Mouse (Mus musculus) midbrain, postnatal 0 days (tissue): Measurements from ENCODE around the gene Kazald1. TPM values are rescaled to one million over a fixed set of nuclear protein-coding genes. Genes with fewer than 3 reads are reported as not detected.

Experiments used
- ATAC-seq: fragments of 200-750 bp; cut with Nextera tagmentation; 2 replicates; pipeline ENCODE4 v1.8.0; 2017; ENCODE audit warnings: moderate number of reproducible peaks, mild to moderate bottlenecking, moderate TSS enrichment, moderate library complexity; ENCODE audit not compliant: low FRiP score
- DNase-seq: peaks from one replicate; pipeline ENCODE4 v3.0.0-alpha.2; 2015; ENCODE audit warnings: low spot score
- H3K27ac ChIP-seq: fragments of 300-500 bp; sonication (generic); 2 replicates; pipeline ENCODE4 v1.5.1; 2014; ENCODE audit warnings: low read depth, mild to moderate bottlenecking, low read length, mixed read lengths
- H3K27me3 ChIP-seq: fragments of 300-500 bp; sonication (generic); 2 replicates; pipeline ENCODE4 v1.6.1; 2014; ENCODE audit warnings: low read length, control low read depth, mixed read lengths; ENCODE audit not compliant: insufficient read depth
- H3K36me3 ChIP-seq: fragments of 300-500 bp; sonication (generic); 2 replicates; pipeline ENCODE4 v1.6.1; 2014; ENCODE audit warnings: low read length, control low read depth, mixed read lengths; ENCODE audit not compliant: insufficient read depth
- H3K4me1 ChIP-seq: fragments of 300-500 bp; sonication (generic); 2 replicates; pipeline ENCODE4 v1.6.1; 2014; ENCODE audit warnings: mild to moderate bottlenecking, control low read depth, antibody characterized with exemption, low read length, mixed read lengths; ENCODE audit not compliant: insufficient read depth
- H3K4me2 ChIP-seq: fragments of 300-500 bp; sonication (generic); 2 replicates; pipeline ENCODE4 v1.6.1; 2014; ENCODE audit warnings: low read depth, mild to moderate bottlenecking, low read length, mixed read lengths; ENCODE audit not compliant: poor library complexity, severe bottlenecking
- H3K4me3 ChIP-seq: fragments of 300-500 bp; sonication (generic); 2 replicates; pipeline ENCODE4 v1.5.1; 2014; ENCODE audit warnings: low read depth, mild to moderate bottlenecking, low read length, moderate library complexity
- H3K9ac ChIP-seq: fragments of 300-500 bp; sonication (generic); replicated peaks from 2 replicates; pipeline ENCODE4 v1.6.1; 2014; ENCODE audit warnings: mild to moderate bottlenecking, low read length, moderate library complexity, mixed read lengths; ENCODE audit not compliant: poor library complexity, severe bottlenecking
- H3K9me3 ChIP-seq: fragments of 300-500 bp; sonication (generic); 2 replicates; pipeline ENCODE4 v1.6.1; 2016; ENCODE audit warnings: low read length, control low read depth
- CTCF ChIP-seq: IDR thresholded peaks from 2 replicates; pipeline ENCODE4 v1.5.1; 2016; ENCODE audit warnings: antibody characterized with exemption, mild to moderate bottlenecking
- WGBS: fragments of 180-500 bp; shearing (Covaris S2); extraction: QIAGEN DNeasy Blood & Tissue Kit; methylation state at CpG from one replicate; pipeline ENCODE4 v1.1.7; 2014; 5-methylcytosine and 5-hydroxymethylcytosine counted together
- polyA plus RNA-seq: library from polyadenylated mRNA; unstranded; fragments of >200 nt; fragmentation: Nextera tagmentation; extraction: Ambion mirVana; gene quantifications from 2 replicates; pipeline ENCODE4 v1.2.1, GENCODE M21; 2015
- total RNA-seq: library from RNA; depleted of rRNA; stranded (reverse); fragments of >200 nt; gene quantifications from 2 replicates; pipeline ENCODE4 v1.2.3, GENCODE M21; 2014

Kazald1 gene
- total and polyA plus RNA-seq, 2 experiments from 2014 or later, result 2.2 to 2.3 TPM

DNA sequence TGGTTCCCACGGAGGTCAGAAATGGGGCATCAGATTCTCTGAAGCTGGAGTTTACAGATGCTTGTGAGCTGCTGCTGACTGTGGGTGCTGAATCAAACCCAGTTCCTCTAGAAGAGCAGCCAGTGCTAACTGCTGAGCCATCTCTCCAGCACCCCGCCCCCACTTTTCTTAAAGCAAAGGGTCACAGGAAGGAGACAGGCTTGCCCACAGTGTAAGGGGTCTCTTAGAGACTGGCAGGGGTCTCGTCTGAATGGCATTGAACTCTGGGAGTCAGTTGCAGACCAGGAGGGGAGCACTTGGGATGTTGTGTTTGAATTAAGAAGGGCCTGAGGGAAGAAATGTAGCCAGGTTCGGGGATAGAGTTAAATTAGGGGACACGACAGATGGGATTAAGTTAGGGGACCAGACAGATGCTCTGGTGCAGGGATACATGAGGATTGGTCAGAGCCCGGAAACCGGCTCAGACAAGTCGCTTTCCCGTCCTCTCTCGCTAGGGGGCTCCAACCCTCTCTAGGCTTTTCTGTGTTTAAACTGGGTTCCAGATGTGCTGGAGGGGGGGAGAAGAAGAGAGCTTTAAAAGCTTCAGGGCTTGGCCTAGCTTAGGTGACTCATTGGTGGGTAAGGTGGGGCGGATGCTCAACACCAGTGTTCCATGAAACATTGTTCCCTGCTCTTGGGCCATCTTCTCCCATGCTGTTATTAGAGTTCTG is 7.0 kb downstream of the Kazald1 start:
- ATAC-seq, result no peak
- H3K4me3 ChIP-seq, result no peak overlapping the region
- 20% methylated on average over 11 of the region's 11 CpGs for WGBS
- H3K4me1 ChIP-seq, result 0 out of 2 replicates have a peak, but pooled peaks cover 4% of the 10 kb centered on the region
- peak; percentile 62 for TF ChIP-seq CTCF
- no peaks in the 10 kb centered on the region for H3K9me3 ChIP-seq
- no peaks in the 10 kb centered on the region for H3K36me3 ChIP-seq
- peaks cover 51% of the 10 kb centered on the region for H3K27me3 ChIP-seq
- H3K4me2 ChIP-seq, result no peak overlapping the region
- H3K27ac ChIP-seq, result no peak overlapping the region
- no peak overlapping the region for H3K9ac ChIP-seq
- peak; percentile 61 for DNase-seq

- H3K27me3 ChIP-seq, result no peaks in the 10 kb centered on the region
- DNase-seq (no peak), ATAC-seq (no peak)
- H3K36me3 ChIP-seq, result no peaks in the 10 kb centered on the region
- WGBS, result 38% methylated on average over 11 of the region's 11 CpGs
- H3K9me3 ChIP-seq, result no peaks in the 10 kb centered on the region
- H3K27ac ChIP-seq, result no peak overlapping the region
- no peak overlapping the region for H3K4me3 ChIP-seq
- H3K4me2 ChIP-seq, result no peak overlapping the region
- H3K9ac ChIP-seq, result no peak overlapping the region
- TF ChIP-seq CTCF, result no peak
- H3K4me1 ChIP-seq, result no peaks in the 10 kb centered on the region
These were observed 22.8 kb downstream of the Kazald1 start for GRCm38 (mm10) chr19:45097868-45098267.

GRCm38 (mm10) chr19:45100486-45101270 is 25.6 kb downstream of the Kazald1 start:
- Histone ChIP-seq H3K27me3 (peaks cover 6% of the 10 kb centered on the region; the same call in 1 of the 2 replicates), H3K4me3 (no peak overlapping the region)

DNA sequence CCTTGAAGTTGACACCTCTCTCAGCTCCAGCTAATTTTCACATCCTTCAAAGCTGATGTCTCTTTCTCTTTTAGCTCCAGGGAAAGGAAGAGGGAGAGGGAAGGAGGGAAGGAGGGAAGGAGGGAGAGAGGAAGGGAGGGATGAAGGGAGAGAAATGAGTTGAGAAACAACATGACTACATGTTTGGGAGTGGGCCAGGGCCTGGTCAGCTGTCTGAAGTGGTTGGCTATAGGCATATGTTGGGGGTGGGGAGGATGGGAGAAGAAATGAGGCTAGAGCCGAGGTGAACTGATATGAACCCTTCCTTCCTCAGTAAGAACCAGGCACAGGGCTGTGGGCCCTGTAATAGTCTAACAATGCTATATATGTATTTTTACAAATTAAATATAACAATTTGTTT is 30.6 kb downstream of the Kazald1 start:
- TF ChIP-seq CTCF, result no peak
- H3K9ac ChIP-seq, result no peak overlapping the region
- WGBS, result 40% methylated on average over 1 of the region's 1 CpGs
- no peak for ATAC-seq
- no peak overlapping the region for H3K27ac ChIP-seq
- H3K9me3 ChIP-seq, result no peaks in the 10 kb centered on the region
- no peaks in the 10 kb centered on the region for H3K36me3 ChIP-seq
- H3K4me1 ChIP-seq, result no peaks in the 10 kb centered on the region
- no peak overlapping the region for H3K4me3 ChIP-seq
- no peak for DNase-seq
- H3K27me3 ChIP-seq, result peaks cover 6% of the 10 kb centered on the region; the same call in 1 of the 2 replicates
- no peak overlapping the region for H3K4me2 ChIP-seq

More at GRCm38 (mm10) chr19:45100486-45101270, 25.6 kb downstream of the Kazald1 start:
- TF ChIP-seq CTCF, result peak; percentile 18; the same call in 1 of the 2 replicates
- DNase-seq (no peak), ATAC-seq (no peak)
- Histone ChIP-seq H3K27ac (no peak overlapping the region), H3K4me1 (no peaks in the 10 kb centered on the region), H3K36me3 (no peaks in the 10 kb centered on the region), H3K9me3 (no peaks in the 10 kb centered on the region), H3K9ac (no peak overlapping the region), H3K4me2 (no peak overlapping the region)
- WGBS, result 69% methylated on average over 8 of the region's 8 CpGs

DNA sequence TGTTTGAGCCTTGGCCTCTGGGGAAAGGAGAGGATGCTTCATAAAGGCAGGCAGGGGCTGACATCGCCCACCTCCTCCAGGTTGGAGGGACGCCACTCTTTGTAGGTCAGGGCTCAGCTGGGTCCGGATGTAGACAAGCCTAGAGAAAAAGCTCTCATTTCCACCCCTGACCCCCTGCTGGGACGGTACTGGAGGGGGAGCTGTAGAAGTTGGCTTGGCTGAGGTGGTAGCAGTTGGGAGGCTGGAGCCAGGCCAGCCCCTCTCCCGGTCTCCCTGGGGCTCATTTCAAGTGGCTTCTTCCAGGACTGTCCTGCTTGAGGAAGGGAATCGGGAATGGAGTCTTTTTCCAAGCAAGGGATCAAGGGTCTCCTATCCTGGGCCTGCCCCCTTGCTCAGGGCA is 31.6 kb downstream of the Kazald1 start:
- Histone ChIP-seq H3K9ac (no peak overlapping the region), H3K4me2 (no peak overlapping the region), H3K9me3 (no peaks in the 10 kb centered on the region), H3K4me1 (no peaks in the 10 kb centered on the region), H3K36me3 (no peaks in the 10 kb centered on the region), H3K27me3 (peaks cover 6% of the 10 kb centered on the region; the same call in 1 of the 2 replicates), H3K27ac (no peak overlapping the region), H3K4me3 (no peak overlapping the region)
- ATAC-seq (no peak), DNase-seq (no peak)
- WGBS, result 53% methylated on average over 6 of the region's 6 CpGs
- no peak for TF ChIP-seq CTCF

DNA sequence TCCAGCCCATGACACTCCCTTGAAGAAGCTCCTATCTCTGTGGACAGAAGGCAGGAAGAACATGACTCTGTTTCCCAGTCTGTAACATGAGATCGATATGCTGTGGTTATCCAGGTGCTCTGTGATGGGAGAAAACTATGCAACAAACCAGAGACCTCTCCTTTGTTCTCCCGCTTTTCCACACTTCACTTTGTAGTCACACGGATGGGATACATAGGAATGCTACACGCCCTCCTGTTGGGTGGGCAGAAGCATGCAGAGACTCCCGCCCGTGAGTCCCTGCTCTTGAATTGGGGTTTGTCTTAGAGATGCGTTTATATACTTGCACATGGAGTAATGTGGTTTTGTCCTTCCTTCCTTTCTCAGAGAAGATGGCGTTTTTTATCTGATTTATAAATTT is 35.6 kb downstream of the Kazald1 start:
- TF ChIP-seq CTCF, result no peak
- H3K4me1 ChIP-seq, result no peaks in the 10 kb centered on the region
- H3K4me3 ChIP-seq, result no peak overlapping the region
- DNase-seq, result no peak
- ATAC-seq, result no peak
- no peaks in the 10 kb centered on the region for H3K27me3 ChIP-seq
- no peak overlapping the region for H3K27ac ChIP-seq
- H3K9ac ChIP-seq, result no peak overlapping the region
- H3K9me3 ChIP-seq, result no peaks in the 10 kb centered on the region
- H3K4me2 ChIP-seq, result no peak overlapping the region
- WGBS, result 79% methylated on average over 8 of the region's 8 CpGs
- H3K36me3 ChIP-seq, result no peaks in the 10 kb centered on the region
